Mouse (Mus musculus) layer of hippocampus, adult 2 months (tissue): ENCODE data around the gene Tpgs1. TPM values are rescaled to one million over a fixed set of nuclear protein-coding genes. Genes with fewer than 3 reads are reported as not detected.

Experiments
- DNase-seq, 2 experiments: peaks; one replicate each; pipeline ENCODE4 v3.0.0; 2022; ENCODE audit warnings: low spot score in 2 of 2
- H3K27ac ChIP-seq: fragments of 200-600 bp; 2 replicates; pipeline ENCODE4 v1.8.1; 2022
- H3K4me3 ChIP-seq: fragments of 200-600 bp; 2 replicates; pipeline ENCODE4 v1.8.1; 2022; ENCODE audit warnings: mild to moderate bottlenecking
- CTCF ChIP-seq: fragments of 200-600 bp; conservative IDR thresholded peaks from 2 replicates; pipeline ENCODE4 v1.8.1; 2022; ENCODE audit warnings: antibody characterized with exemption, mild to moderate bottlenecking, moderate library complexity
- total RNA-seq, 2 experiments: library from RNA; stranded (reverse); gene quantifications; 2 replicates each; pipeline ENCODE4 v1.2.3; 2021

Tpgs1 gene
- total RNA-seq, 2 experiments from 2014 or later = 67.8 to 73.5 TPM

DNA sequence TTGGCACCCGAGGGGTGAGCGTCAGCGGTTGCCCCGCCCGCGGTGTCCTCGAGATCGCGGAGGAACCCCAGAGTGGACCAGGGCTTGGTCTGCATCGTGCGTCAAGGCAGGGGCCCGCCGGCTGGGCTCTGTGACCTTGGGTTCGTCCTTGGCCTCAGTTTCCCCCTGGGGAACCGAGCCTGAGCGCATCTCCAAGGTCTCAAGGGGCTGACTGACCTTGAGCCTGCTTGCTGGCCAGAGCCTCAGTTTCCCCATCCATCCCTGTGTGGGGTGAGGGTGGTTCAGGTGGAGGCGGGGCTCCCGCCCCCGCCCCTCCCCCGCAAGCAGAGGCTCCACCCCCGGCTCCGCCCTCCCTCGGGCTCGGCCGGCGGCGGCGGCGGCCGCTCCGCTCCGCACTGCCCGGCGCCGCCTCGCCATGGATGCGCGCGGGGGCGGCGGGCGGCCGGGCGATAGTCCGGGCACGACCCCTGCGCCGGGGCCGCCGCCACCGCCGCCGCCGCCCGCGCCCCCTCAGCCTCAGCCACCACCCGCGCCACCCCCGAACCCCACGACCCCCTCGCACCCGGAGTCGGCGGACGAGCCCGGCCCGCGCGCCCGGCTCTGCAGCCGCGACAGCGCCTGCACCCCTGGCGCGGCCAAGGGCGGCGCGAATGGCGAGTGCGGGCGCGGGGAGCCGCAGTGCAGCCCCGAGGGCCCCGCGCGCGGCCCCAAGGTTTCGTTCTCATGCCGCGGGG, 47.3 kb downstream of the Tpgs1 start, which contains the start of gene Hcn2:
TSS of gene Hcn2 (plus strand) at position 381 of the 734 bp plus-strand sequence.
- Histone ChIP-seq H3K27ac (peak within 1 kb of the TSS; percentile 85), H3K4me3 (peak within 1 kb of the TSS; percentile 78)
- no peak for DNase-seq
- no peak for TF ChIP-seq CTCF

DNA sequence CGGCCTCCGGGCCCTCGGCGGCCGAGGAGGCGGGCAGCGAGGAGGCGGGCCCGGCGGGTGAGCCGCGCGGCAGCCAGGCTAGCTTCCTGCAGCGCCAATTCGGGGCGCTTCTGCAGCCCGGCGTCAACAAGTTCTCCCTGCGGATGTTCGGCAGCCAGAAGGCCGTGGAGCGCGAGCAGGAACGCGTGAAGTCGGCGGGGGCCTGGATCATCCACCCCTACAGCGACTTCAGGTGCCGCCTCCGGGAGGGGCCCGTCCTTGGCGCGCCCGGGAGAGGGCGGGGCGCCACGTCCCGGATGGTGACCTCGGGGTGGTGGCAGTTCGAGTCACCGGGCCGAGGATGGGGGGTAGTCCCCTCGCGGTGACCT, 47.8 kb downstream of the Tpgs1 start:
- Histone ChIP-seq H3K27ac (peak overlapping the region; percentile 85), H3K4me3 (peak overlapping the region; percentile 78)
- DNase-seq = no peak
- TF ChIP-seq CTCF = 0 out of 2 replicates have a peak, but pooled peaks have one; percentile 3

DNA sequence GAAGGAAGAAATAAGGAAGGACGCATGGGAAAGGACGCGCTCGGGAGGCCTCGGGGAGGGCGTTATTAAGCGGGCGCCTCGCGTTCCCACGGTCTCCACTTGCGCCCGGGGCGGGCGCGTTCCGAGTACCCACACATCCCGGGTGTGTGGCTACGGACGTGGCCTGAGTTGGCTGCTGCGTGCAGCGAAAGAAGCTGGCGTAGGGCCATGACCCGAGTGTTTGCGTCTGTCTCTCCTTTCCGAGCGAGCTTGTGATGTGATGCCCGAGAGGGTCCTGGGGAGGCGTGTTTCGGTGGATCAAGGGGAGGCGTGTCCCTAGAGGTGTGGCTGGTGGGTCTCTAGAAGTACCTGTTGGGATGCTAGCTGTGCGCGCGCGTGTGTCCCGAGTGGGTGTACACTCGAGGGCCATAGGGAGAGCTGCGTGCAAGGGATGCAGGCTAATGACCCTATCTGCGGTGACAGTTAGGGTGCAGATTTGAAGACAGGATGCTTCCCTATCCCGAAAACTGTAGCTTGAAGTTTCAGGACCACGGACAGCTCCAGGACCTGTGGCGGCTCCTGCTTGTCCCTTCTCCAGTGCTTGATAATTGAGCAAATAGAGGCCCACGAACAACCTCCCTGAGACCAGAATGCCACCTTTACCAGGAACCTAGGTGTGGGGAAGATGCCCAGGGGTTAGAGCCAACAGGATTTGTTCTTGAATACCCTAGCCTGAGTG, 48.6 kb downstream of the Tpgs1 start:
- H3K4me3 ChIP-seq = peak overlapping the region; percentile 78
- no peak for TF ChIP-seq CTCF
- no peak for DNase-seq
- H3K27ac ChIP-seq = peak overlapping the region; percentile 85

DNA sequence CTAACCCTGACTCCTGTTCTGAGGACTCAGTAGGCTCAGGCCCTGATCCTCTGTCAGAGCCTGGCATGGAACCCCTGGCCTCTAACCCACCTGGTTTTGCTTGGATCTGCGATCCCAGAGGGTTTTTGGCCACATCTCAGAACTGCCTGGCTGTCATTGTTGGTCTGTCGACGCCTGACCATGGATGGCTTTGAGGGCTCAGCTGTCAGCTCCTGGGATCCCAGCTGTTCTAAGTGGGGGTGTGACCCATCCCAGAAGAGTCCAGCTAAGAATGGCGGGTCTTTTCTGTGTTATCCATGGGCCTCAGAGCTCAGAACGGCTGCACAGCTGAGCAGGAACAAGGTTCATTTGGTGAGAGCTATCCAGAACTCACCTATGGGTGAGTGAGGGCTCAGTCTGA, 51.9 kb downstream of the Tpgs1 start:
- no peak for TF ChIP-seq CTCF
- Histone ChIP-seq H3K4me3 (no peak overlapping the region), H3K27ac (no peak overlapping the region)
- no peak for DNase-seq

DNA sequence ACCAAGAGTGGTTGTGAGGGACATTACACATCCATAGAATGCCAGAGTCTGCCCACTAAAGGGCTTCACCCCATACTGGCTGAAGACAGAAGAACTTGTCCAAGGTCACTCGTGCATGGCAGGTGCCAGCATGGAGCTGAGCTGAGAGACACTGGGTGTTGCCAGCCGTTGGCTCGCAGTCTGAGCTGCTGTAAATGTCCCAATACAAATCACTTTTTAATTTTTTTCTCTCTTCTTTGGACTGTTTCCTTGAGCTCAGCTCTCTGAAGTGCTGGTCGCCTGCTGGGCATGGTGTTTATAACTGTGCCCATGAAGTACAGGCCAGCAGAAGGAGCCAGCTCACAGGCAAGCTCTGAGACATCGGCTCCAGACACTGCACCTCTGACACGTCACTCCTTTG, 53.9 kb downstream of the Tpgs1 start:
- DNase-seq = no peak
- no peak for TF ChIP-seq CTCF
- peak overlapping the region; percentile 46; the same call in 1 of the 2 replicates for H3K27ac ChIP-seq

DNA sequence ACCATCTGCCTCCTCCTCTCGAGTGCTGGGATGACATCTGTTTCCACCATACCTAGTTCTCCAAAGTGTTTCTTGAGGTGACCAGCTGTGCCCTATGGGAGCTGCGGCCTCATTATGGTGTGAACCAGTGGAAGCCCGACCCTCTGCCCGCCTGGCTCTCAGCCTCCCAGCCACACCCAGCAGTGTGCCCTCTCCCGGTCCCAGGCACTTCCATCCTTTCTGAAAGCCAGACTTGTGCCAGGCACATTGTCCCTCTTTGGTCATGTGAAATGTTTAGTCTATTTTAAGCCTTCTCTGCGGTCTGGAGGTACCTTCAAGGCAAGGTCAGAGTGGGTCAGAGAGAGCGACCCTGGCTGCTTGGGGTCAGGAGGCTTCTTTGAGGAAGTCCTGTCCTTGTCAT, 54.5 kb downstream of the Tpgs1 start:
- no peak for TF ChIP-seq CTCF
- no peak for DNase-seq
- Histone ChIP-seq H3K27ac (peak overlapping the region; percentile 46; the same call in 1 of the 2 replicates), H3K4me3 (no peak overlapping the region)

More for the DNA sequence above, 53.9 kb downstream of the Tpgs1 start:
- H3K4me3 ChIP-seq = no peak overlapping the region

Other genes with a start within 250 kb of the Tpgs1 start
- not detected for gene Vmn2r83, start 200.6 kb upstream of the Tpgs1 start, total RNA-seq
- gene Plpp2, start 135.6 kb upstream of the Tpgs1 start, total RNA-seq = 1 to 10 TPM; 4.2 to 4.9 TPM
- 10 to 100 TPM; 60.1 to 61.6 TPM for gene Mier2, start 114.2 kb upstream of the Tpgs1 start, total RNA-seq
- 1 to 10 TPM in 1 of 2 experiments, not detected in 1; 1.2 TPM for gene Theg, start 82.0 kb upstream of the Tpgs1 start, total RNA-seq
- 10 to 100 TPM; 15.5 to 16.6 TPM for gene C2cd4c, start 55.3 kb upstream of the Tpgs1 start, total RNA-seq
- 10 to 100 TPM; 44.7 to 49.4 TPM for gene Shc2, start 31.5 kb upstream of the Tpgs1 start, total RNA-seq
- under 1 TPM; 0.29 to 0.38 TPM for gene Odf3l2, start 23.6 kb upstream of the Tpgs1 start, total RNA-seq
- gene Madcam1, start 4.8 kb upstream of the Tpgs1 start, total RNA-seq = not detected
- 10 to 100 TPM; 73.1 to 79.8 TPM for gene Cdc34, start 12.8 kb downstream of the Tpgs1 start, total RNA-seq
- 1 to 10 TPM; 3.3 to 4.0 TPM for gene Gzmm, start 19.7 kb downstream of the Tpgs1 start, total RNA-seq
- gene Bsg, start 35.1 kb downstream of the Tpgs1 start, total RNA-seq = 100 to 1,000 TPM; 538 TPM
- 100 to 1,000 TPM; 118 TPM for gene Hcn2, start 47.3 kb downstream of the Tpgs1 start, total RNA-seq
- gene Polrmt, start 77.2 kb downstream of the Tpgs1 start, total RNA-seq = 10 to 100 TPM; 44.5 to 50.6 TPM
- gene Fgf22, start 85.7 kb downstream of the Tpgs1 start, total RNA-seq = 1 to 10 TPM; 1.9 to 2.8 TPM
- 10 to 100 TPM; 85.0 to 88.3 TPM for gene Rnf126, start 97.6 kb downstream of the Tpgs1 start, total RNA-seq
- gene Fstl3, start 107.9 kb downstream of the Tpgs1 start, total RNA-seq = 1 to 10 TPM; 2.5 to 2.7 TPM
- gene Prss57, start 121.6 kb downstream of the Tpgs1 start, total RNA-seq = under 1 TPM; 0.26 to 0.37 TPM
- 100 to 1,000 TPM; 275 to 277 TPM for gene Palm, start 124.2 kb downstream of the Tpgs1 start, total RNA-seq
- 1 to 10 TPM in 1 of 2 experiments, under 1 TPM in 1; 0.54 to 1.1 TPM for gene Misp, start 151.6 kb downstream of the Tpgs1 start, total RNA-seq
- 10 to 100 TPM; 56.9 to 58.7 TPM for gene Ptbp1, start 185.1 kb downstream of the Tpgs1 start, total RNA-seq
- 1 to 10 TPM; 1.5 to 2.6 TPM for gene Prtn3, start 205.1 kb downstream of the Tpgs1 start, total RNA-seq
- gene Plppr3, start 205.3 kb downstream of the Tpgs1 start, total RNA-seq = 10 to 100 TPM; 33.7 to 37.1 TPM
- gene Elane, start 216.9 kb downstream of the Tpgs1 start, total RNA-seq = not detected
- not detected for gene Cfd, start 221.5 kb downstream of the Tpgs1 start, total RNA-seq
- gene Med16, start 239.6 kb downstream of the Tpgs1 start, total RNA-seq = 10 to 100 TPM; 57.7 to 59.3 TPM
- gene Gm26602, start 241.5 kb downstream of the Tpgs1 start, total RNA-seq = not detected
- gene Kiss1r, start 247.6 kb downstream of the Tpgs1 start, total RNA-seq = 1 to 10 TPM; 5.6 to 7.1 TPM